Mouse (Mus musculus): ENCODE results near the gene Mrto4.
"Not testable (repeated sequence)": the region's sequence is repeated elsewhere in the genome, so short reads cannot be mapped to it uniquely, and the experiment has no call there.

The Mrto4 gene

GRCm38 (mm10) chr4:139351931-139352711 is at the start of gene Mrto4, which contains the start of the genes Emc1 and Ubr4:
Gene Mrto4, minus strand, starts transcription at chr4:139352576.
Gene Emc1, plus strand, starts transcription at chr4:139352587.
Gene Ubr4, plus strand, starts transcription at chr4:139352609.
- peak; percentile 87 to 90 for DNase-seq (ENCODE audit: low spot score in 2 of 2)

DNA sequence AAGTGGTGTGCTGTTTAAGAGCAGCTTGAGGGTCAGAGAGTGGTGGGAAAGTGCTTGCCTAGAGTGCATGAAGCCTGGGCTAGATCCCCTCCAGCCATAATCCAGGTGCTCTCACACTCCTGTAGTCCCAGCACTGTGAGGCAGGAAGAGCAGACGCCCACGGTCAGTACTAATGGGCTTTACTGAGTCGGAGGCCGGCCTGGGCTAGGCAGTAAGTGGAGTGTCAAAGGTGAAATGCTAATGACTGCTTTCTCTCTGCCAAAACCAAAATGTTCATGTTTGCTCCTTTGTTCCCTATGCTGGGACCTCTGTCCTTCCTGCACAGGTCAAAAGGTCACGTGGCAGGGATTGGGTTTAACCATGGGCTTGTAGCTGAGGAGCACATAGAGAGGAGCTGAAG is 48.1 kb upstream of the Mrto4 start:
- no peak for DNase-seq (ENCODE audit: low spot score in 2 of 2)

DNA sequence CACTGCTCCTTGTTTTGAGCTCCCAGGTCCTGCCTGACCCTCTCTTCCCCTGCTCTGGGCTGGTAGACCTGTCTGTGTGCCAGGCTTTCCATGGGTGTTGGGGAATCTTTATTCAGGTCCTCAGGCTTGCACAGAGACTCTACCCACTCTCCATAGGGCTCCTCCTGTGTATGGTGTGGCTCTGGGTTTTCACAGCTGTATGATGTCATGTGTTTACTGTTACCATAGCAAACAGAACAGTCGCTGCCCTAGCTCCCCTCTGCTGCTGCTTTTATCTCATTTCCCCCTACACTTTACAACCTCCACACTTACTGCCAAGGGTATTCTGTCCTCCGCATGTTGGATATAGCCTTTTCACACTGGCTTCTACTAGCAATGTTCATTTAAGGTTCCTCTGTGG is 43.1 kb upstream of the Mrto4 start:
- no peak for DNase-seq (ENCODE audit: low spot score in 2 of 2)

GRCm38 (mm10) chr4:139389557-139389956 is 37.2 kb upstream of the Mrto4 start:
- no peak for DNase-seq (ENCODE audit: low spot score in 2 of 2)

DNA sequence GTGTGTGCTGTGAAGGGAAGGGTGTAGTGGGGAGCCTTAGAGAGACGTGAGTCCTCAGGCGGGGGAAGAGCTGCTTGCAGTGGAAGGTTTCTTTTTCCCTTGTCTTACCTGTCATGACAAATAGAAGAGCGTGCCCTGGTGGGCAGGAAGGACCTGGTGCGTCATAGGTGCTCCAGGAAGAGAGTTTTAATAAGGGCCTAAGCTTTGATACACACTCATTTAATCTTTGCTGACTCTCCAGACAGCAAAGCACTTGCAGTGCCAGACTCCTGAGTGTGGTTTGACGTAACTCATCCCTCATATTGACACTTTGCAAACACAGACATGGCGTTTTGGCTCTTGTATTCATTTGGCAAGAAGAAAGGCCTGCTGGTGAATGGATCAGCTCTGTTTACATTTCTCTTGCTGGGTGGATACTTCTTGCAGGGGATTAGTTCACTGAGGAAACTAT is 34.5 kb upstream of the Mrto4 start:
- no peak for DNase-seq (ENCODE audit: low spot score in 2 of 2)

DNA sequence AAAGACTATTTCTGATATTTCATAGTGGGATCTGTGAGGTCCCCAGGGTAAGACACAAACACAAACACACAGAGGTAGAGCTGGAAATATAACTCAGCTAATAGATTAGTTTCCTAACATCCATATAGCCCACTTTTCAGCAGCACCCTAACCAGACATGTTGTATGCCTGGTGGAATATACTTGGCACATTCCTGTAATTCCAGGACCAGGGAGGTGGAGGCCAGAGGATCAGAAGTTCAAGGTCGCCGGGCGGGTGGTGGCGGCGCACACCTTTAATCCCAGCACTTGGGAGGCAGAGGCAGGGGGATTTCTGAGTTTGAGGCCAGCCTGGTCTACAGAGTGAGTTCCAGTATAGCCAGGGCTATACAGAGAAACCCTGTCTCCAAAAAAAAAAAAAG is 33.5 kb upstream of the Mrto4 start:
- DNase-seq (ENCODE audit: low spot score in 2 of 2): not testable (repeated sequence)

- no peak for DNase-seq (ENCODE audit: low spot score in 2 of 2)
Measured at GRCm38 (mm10) chr4:139382231-139382630, 29.9 kb upstream of the Mrto4 start.

DNA sequence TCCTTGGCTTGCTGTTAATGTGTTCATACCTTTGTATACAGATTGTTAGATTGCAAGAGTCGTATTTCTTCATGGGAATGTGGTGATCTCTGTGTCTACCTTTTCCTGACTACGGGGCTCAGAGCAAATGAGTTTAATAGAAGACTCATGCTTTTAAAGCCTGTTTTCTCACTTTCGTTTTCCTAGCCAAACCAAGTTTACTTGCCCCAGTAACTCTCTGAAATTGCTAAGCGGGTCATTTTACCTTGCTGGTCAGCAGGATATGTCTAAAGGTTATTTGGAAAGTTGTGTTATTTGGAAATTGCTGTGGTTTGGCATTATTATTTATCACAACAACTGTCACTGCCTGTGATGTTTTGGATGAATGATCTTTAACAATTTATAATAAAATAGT is 29.1 kb upstream of the Mrto4 start:
- DNase-seq (ENCODE audit: low spot score in 2 of 2): no peak

GRCm38 (mm10) chr4:139380775-139381451 is 28.5 kb upstream of the Mrto4 start:
- DNase-seq (ENCODE audit: low spot score in 2 of 2): peak in 1 of 2 experiments; percentile 62

DNA sequence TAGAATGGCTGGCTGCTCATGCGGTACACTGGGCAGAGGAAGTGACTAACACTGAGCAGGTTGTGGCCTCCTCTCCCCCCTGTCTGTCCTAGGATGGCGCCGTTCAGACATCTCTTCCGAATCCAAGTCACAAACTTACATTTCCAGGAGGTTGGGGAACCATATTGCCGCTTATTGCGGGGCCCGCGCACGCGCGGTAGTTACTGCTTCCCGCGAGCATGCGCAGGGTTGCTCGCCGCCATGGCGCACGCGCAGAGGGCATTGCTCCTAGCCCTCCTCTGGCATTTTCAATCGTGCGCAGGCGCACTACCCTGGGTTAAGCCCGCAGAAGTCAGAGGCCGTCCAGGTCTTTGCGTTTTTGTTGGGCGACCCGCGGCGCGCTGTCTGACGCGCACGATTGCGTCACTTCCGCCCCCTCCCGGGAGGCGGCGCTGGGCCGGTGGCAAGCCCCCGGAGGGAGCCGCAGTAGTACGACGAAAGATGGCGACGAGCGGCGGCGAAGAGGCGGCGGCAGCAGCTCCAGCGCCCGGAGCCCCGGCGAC is 27.9 kb upstream of the Mrto4 start:
- peak; percentile 99 to 100 for DNase-seq (ENCODE audit: low spot score in 2 of 2)

DNA sequence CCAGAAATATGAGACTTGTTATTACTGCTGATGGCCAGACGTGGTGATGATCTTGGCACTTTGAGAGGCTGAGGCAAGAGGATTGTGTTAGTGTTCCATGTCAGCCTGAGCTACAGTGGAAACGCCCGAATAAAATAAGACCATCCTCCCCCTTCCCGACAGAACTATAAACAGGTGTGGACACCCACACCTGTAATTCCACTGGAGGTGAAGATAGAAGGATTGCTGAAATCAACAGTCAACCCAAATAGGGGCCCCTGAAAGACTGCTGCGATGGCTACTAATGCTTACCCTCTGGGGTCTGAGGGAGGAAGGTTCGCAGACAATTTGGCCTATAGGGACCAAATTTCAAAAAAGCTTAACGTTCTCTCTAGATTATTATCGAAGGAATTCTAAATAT is 27.3 kb upstream of the Mrto4 start:
- peak in 1 of 2 experiments; percentile 14 for DNase-seq (ENCODE audit: low spot score in 2 of 2)

- DNase-seq (ENCODE audit: low spot score in 2 of 2): no peak
Measured at GRCm38 (mm10) chr4:139373531-139373930, 21.2 kb upstream of the Mrto4 start.

- no peak for DNase-seq (ENCODE audit: low spot score in 2 of 2)
Measured at GRCm38 (mm10) chr4:139373130-139373529, 20.8 kb upstream of the Mrto4 start.

DNA sequence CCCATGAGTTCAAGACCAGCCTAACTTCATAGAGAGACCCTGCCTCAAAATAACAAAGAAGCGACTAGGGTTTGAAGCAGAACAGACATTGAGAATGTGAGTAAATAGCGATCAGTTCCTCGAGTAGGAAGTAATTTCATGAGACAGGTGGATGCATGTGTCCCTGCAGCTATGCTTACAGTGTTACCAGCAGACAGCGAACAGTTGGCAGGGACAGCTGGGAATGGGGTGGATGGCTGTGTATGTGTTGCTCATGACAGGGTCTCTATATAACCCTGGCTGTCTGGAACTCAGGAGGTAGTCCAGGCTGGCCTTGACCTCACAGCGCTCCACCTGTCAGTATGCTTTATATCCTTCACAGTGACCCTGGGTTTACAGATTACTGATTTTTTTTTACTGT is 15.7 kb upstream of the Mrto4 start:
- DNase-seq (ENCODE audit: low spot score in 2 of 2): no peak

DNA sequence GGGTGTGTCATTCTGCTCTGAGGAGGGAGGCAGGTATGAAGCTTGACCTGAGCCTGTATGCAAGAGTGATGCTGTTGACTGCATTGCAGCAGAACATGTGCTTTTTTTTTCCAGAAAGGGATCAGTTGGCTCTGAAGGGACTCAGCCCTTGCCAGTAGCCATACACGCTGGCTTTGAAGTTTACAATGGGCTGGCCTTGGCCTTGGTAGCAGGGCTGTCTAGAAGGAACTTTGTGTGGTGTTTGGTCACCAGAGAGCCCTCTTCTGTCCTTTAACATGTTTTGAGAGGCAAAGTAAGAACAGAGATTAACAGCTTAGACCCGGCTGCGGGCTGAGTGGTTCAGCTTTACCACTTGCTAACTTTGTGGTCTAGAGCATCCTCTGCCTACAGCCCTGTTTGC is 15.0 kb upstream of the Mrto4 start:
- no peak for DNase-seq (ENCODE audit: low spot score in 2 of 2)

- DNase-seq (ENCODE audit: low spot score in 2 of 2): no peak
Measured at GRCm38 (mm10) chr4:139360761-139361548, 8.6 kb upstream of the Mrto4 start.

GRCm38 (mm10) chr4:139357211-139357610 is 4.8 kb upstream of the Mrto4 start:
- DNase-seq (ENCODE audit: low spot score in 2 of 2): no peak

DNA sequence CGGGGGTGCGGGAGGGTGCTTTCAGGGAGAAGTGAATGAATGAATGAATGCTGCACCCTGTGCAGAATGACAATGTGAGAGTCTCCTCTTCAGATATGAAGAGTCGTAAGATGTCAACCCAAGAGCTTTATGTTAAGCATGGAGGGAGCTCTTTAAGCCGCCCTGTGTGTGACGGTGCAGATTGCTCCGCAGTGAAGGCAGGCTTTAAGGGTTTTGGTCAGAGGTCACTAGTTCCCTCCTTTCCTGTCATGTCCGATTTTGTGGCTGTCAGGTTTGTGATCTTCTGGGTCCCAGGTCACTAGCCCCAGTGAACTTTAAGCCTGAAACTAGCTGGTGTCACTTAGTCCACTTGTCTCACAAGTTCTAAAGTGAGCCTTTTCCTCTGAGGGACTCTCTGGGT is 456 bp upstream of the Mrto4 start:
- no peak for DNase-seq (ENCODE audit: low spot score in 2 of 2)

GRCm38 (mm10) chr4:139345416-139346019 is 6.9 kb downstream of the Mrto4 start:
- DNase-seq (ENCODE audit: low spot score in 2 of 2): no peak

DNA sequence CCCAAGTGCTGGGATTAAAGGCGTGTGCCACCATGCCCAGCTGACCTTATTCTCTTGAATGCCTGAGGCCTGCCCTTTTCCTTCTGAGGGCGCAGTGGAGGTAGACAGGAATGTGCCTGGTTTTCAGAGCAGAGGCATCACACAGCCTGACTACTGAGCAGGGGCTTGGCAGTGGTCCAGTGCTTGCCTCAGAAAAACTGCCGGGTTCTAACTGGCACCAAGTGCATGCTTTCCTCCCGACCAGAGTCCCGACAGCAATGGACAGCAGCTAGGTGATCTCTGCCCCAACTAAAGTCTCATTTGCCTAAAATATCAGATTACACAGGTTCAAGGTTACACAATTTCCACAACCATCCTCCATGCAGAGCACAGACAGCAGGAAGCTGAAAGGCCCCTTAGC is 8.7 kb downstream of the Mrto4 start:
- DNase-seq (ENCODE audit: low spot score in 2 of 2): no peak

DNA sequence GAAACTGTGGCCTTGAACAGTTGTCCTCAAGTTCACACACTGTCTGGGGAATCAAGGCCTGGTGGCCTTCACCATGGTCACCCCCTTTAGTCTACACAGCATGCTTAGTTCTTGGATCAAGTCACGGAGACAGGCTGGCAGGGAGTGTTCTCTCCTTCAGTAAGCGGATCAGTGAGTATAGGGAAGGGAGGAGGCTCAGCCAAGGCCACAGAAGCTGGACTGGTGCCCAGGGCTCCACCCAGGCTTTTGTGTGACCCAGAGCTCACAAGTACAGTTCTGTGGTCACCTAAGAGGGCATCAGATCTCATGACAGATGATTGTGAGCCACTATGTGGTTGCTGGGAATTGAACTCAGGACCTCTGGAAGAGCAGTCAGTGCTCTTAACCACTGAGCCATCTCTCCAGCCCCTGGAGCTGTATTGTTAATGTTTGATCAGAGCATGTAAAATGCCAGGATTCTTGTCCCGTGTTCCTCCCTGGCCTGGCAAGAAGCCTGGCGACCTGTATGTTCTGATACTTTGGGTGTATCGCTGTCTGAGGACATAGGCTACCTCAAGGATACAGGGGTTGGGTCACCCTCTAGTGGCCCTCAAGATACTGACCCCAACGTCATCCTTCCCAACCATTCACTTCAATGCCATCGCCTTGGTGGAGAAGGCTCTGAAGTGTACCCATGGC is 10.7 kb downstream of the Mrto4 start:
- DNase-seq (ENCODE audit: low spot score in 2 of 2): peak in 1 of 2 experiments; percentile 42
